Mouse (Mus musculus) v-Abl transformed pro-B cells (cell line): ENCODE data around the gene Atp6v1f.

Source experiments
- in situ Hi-C, 2 experiments: fragments of 400-800 bp; cut with MboI; formaldehyde crosslinking; loops; one replicate each; pipeline ENCODE4 v1.15.1; 2025; ENCODE audit not compliant: unreplicated experiment in 2 of 2

Atp6v1f gene

GRCm38 (mm10) chr6:29450667-29451066 is 16.9 kb upstream of the Atp6v1f start:
- in situ Hi-C loops, result no loop called here

GRCm38 (mm10) chr6:29461502-29461901 is 6.0 kb upstream of the Atp6v1f start:
- in situ Hi-C loops, result no loop called here

- in situ Hi-C loops, result no loop called here
Measured at GRCm38 (mm10) chr6:29463388-29463787, 4.1 kb upstream of the Atp6v1f start.

- in situ Hi-C loops, result loop anchor here in 1 of 2 experiments (5.0 kb wide), 1 partner anchor 58 kb away; the partner anchor contains the start of gene Irf5
Measured at GRCm38 (mm10) chr6:29468851-29469250, 1.3 kb downstream of the Atp6v1f start.

- in situ Hi-C loops, result no loop called here
Measured at GRCm38 (mm10) chr6:29471137-29471536, 3.6 kb downstream of the Atp6v1f start, which contains the start of gene Atp6v1fnb. TSS of gene Atp6v1fnb (plus strand) at chr6:29471437.

- in situ Hi-C loops, result no loop called here
Measured at GRCm38 (mm10) chr6:29473941-29474691, 6.6 kb downstream of the Atp6v1f start.

GRCm38 (mm10) chr6:29474736-29475135 is 7.2 kb downstream of the Atp6v1f start:
- in situ Hi-C loops, result loop anchor here in 1 of 2 experiments (25.0 kb wide), 1 partner anchor 312 kb away; the partner anchor contains the start of gene Rbm28

- in situ Hi-C loops, result loop anchor here in 1 of 2 experiments (25.0 kb wide), 1 partner anchor 320 kb away; the partner anchor contains the start of gene Rbm28
Measured at GRCm38 (mm10) chr6:29482691-29483090, 15.2 kb downstream of the Atp6v1f start.

GRCm38 (mm10) chr6:29484716-29485559 is 17.4 kb downstream of the Atp6v1f start:
- in situ Hi-C loops, result loop anchor here (5.0 to 25.0 kb wide), 2 partner anchors 318 to 323 kb away; partner anchors contain the start of gene Rbm28 (in 2 of the 2)

- in situ Hi-C loops, result loop anchor here (5.0 to 25.0 kb wide), 2 partner anchors 319 to 324 kb away; partner anchors contain the start of gene Rbm28 (in 2 of the 2)
Measured at GRCm38 (mm10) chr6:29485951-29486350, 18.4 kb downstream of the Atp6v1f start.

GRCm38 (mm10) chr6:29494101-29494500 is 26.6 kb downstream of the Atp6v1f start:
- in situ Hi-C loops, result loop anchor here in 1 of 2 experiments (25.0 kb wide), 1 partner anchor 332 kb away; the partner anchor contains the start of gene Rbm28

- in situ Hi-C loops, result loop anchor here in 1 of 2 experiments (25.0 kb wide), 1 partner anchor 334 kb away; the partner anchor contains the start of gene Rbm28
Measured at GRCm38 (mm10) chr6:29496270-29496669, 28.8 kb downstream of the Atp6v1f start.

- in situ Hi-C loops, result loop anchor here in 1 of 2 experiments (25.0 kb wide), 1 partner anchor 335 kb away; the partner anchor contains the start of gene Rbm28
Measured at GRCm38 (mm10) chr6:29497791-29498190, 30.3 kb downstream of the Atp6v1f start.

- in situ Hi-C loops, result loop anchor here in 1 of 2 experiments (10.0 kb wide), 1 partner anchor 145 kb away; no protein-coding TSS in a partner anchor
Measured at GRCm38 (mm10) chr6:29500177-29500576, 32.7 kb downstream of the Atp6v1f start.

- in situ Hi-C loops, result loop anchor here in 1 of 2 experiments (10.0 kb wide), 1 partner anchor 144 kb away; no protein-coding TSS in a partner anchor
Measured at GRCm38 (mm10) chr6:29500810-29501209, 33.3 kb downstream of the Atp6v1f start.

GRCm38 (mm10) chr6:29501599-29501998 is 34.1 kb downstream of the Atp6v1f start:
- in situ Hi-C loops, result loop anchor here in 1 of 2 experiments (10.0 kb wide), 1 partner anchor 143 kb away; no protein-coding TSS in a partner anchor

- in situ Hi-C loops, result loop anchor here in 1 of 2 experiments (10.0 kb wide), 1 partner anchor 139 kb away; no protein-coding TSS in a partner anchor
Measured at GRCm38 (mm10) chr6:29505493-29505892, 38.0 kb downstream of the Atp6v1f start.

- in situ Hi-C loops, result loop anchor here in 1 of 2 experiments (10.0 kb wide), 1 partner anchor 138 kb away; no protein-coding TSS in a partner anchor
Measured at GRCm38 (mm10) chr6:29506834-29507233, 39.3 kb downstream of the Atp6v1f start.

- in situ Hi-C loops, result loop anchor here in 1 of 2 experiments (10.0 kb wide), 1 partner anchor 137 kb away; no protein-coding TSS in a partner anchor
Measured at GRCm38 (mm10) chr6:29507447-29508309, 40.2 kb downstream of the Atp6v1f start, which contains the start of gene Kcp. TSS of gene Kcp (minus strand) at chr6:29507952.
